ENCODE assay signal across 8 mouse cellular contexts in genomic region chr11:30771904-30772581, GRCm38 (mm10). TPM values are rescaled to one million over a fixed set of nuclear protein-coding genes. Genes with fewer than 3 reads are reported as not detected.
DNase-seq lines count a peak whose midpoint lies in the region; ATAC-seq and TF ChIP-seq lines count a peak whose summit lies in the region.

No protein-coding gene starts in this region.

- peaks cover 5% of the 10 kb centered on the region for H3K4me1 ChIP-seq in embryonic facial prominence, embryonic 14.5 days (ENCODE audit: control insufficient read depth, insufficient read depth, low read length)
- H3K4me1 ChIP-seq in heart, embryonic 11.5 days (ENCODE audit: control insufficient read depth, insufficient read depth, low read length), result peaks cover 7% of the 10 kb centered on the region
- 0 out of 2 replicates have a peak, but pooled peaks cover 11% of the 10 kb centered on the region for H3K4me1 ChIP-seq in kidney, postnatal 0 days (replicated peaks; ENCODE audit: insufficient read depth, low read length)
- peaks cover 15 to 16% of the 10 kb centered on the region in 2 experiments for H3K4me1 ChIP-seq in liver, embryonic 14.5 days (replicated peaks; ENCODE audit: control insufficient read depth in 2 of 2, insufficient read depth in 2 of 2, low read length in 1 of 2)
- H3K4me1 ChIP-seq in stomach, embryonic 16.5 days (ENCODE audit: control insufficient read depth, insufficient read depth, low read length), result peaks cover 2% of the 10 kb centered on the region; the same call in 1 of the 2 replicates

- peak; percentile 74 for ATAC-seq in embryonic facial prominence, embryonic 14.5 days (ENCODE audit: low read depth)
- peak; percentile 70 for ATAC-seq in heart, embryonic 11.5 days (replicated peaks; ENCODE audit: insufficient number of reproducible peaks, low FRiP score, low TSS enrichment)
- peak; percentile 77 for ATAC-seq in kidney, postnatal 0 days (replicated peaks; ENCODE audit: low FRiP score, low read depth)
- peak; percentile 73 for ATAC-seq in liver, embryonic 14.5 days (ENCODE audit: insufficient read depth)
- peak; percentile 73 for ATAC-seq in stomach, embryonic 16.5 days (ENCODE audit: insufficient read depth, low FRiP score)

- peak; percentile 32 to 43 for DNase-seq in adrenal gland, postnatal 4 days (ENCODE audit: low spot score in 2 of 2)
- DNase-seq in embryonic facial prominence, embryonic 14.5 days (ENCODE audit: low spot score), result peak; percentile 70
- DNase-seq in kidney, postnatal 0 days (ENCODE audit: low spot score), result peak; percentile 62
- peak; percentile 41 to 64 (median 45) for DNase-seq in liver, embryonic 14.5 days (ENCODE audit: low read depth in 3 of 3, low spot score in 3 of 3)
- peak; percentile 78 for DNase-seq in neural tube, embryonic 10.5 days (ENCODE audit: extremely low spot score, low spot score)

- no peak for TF ChIP-seq EP300 in liver, embryonic 14.5 days (IDR thresholded peaks at IDR 0.05; ENCODE audit: low read depth)

- TF ChIP-seq CTCF in C2C12 (IDR thresholded peaks at IDR 0.05; ENCODE audit: control insufficient read depth, insufficient read depth, insufficient read length), result no peak
- no peak for TF ChIP-seq CTCF in kidney, postnatal 0 days (IDR thresholded peaks at IDR 0.05; ENCODE audit: low read depth)
- no peak for TF ChIP-seq CTCF in liver, embryonic 14.5 days (IDR thresholded peaks at IDR 0.05; ENCODE audit: low read depth)

- peak overlapping the region; percentile 84 for H3K4me3 ChIP-seq in C2C12 (ENCODE audit: insufficient read depth, poor library complexity, severe bottlenecking)
- H3K4me3 ChIP-seq in embryonic facial prominence, embryonic 14.5 days (ENCODE audit: low read depth, low read length), result peak overlapping the region; percentile 94
- H3K4me3 ChIP-seq in heart, embryonic 11.5 days (ENCODE audit: low read depth, low read length), result peak overlapping the region; percentile 95
- peak overlapping the region; percentile 91 for H3K4me3 ChIP-seq in kidney, postnatal 0 days (replicated peaks; ENCODE audit: low read depth, low read length)
- peak overlapping the region; percentile 82 to 100 for H3K4me3 ChIP-seq in liver, embryonic 14.5 days (ENCODE audit: insufficient read depth in 1 of 2, low read depth in 2 of 2, low read length in 2 of 2)
- H3K4me3 ChIP-seq in stomach, embryonic 16.5 days (replicated peaks; ENCODE audit: low read length), result peak overlapping the region; percentile 97

- 0% methylated on average over 26 of the region's 64 CpGs for WGBS in embryonic facial prominence, embryonic 14.5 days
- under 1% methylated on average over 64 of the region's 64 CpGs for WGBS in heart, embryonic 11.5 days (ENCODE audit: insufficient replicate concordance)
- under 1% methylated on average over 47 of the region's 64 CpGs for WGBS in kidney, postnatal 0 days
- under 1% methylated on average over 62 of the region's 64 CpGs for WGBS in liver, embryonic 14.5 days (ENCODE audit: insufficient replicate concordance)
- WGBS in stomach, embryonic 16.5 days, result under 1% methylated on average over 51 of the region's 64 CpGs

- H3K79me3 ChIP-seq in C2C12 (ENCODE audit: low read depth), result peaks cover 50% of the 10 kb centered on the region

- H3K79me2 ChIP-seq in C2C12 (ENCODE audit: control insufficient read depth, insufficient read depth), result peaks cover 55% of the 10 kb centered on the region

- peak overlapping the region; percentile 90 for H3K9ac ChIP-seq in embryonic facial prominence, embryonic 14.5 days (ENCODE audit: low read depth, low read length)
- peak overlapping the region; percentile 96 for H3K9ac ChIP-seq in heart, embryonic 11.5 days (ENCODE audit: low read depth, low read length)
- peak overlapping the region; percentile 99 for H3K9ac ChIP-seq in kidney, postnatal 0 days (ENCODE audit: low read depth, low read length)
- peak overlapping the region; percentile 99 for H3K9ac ChIP-seq in liver, embryonic 14.5 days (replicated peaks)
- peak overlapping the region; percentile 98 for H3K9ac ChIP-seq in stomach, embryonic 16.5 days (ENCODE audit: low read length)

- no peaks in the 10 kb centered on the region for H3K9me3 ChIP-seq in embryonic facial prominence, embryonic 14.5 days (ENCODE audit: control insufficient read depth, low read length)
- H3K9me3 ChIP-seq in heart, embryonic 11.5 days (replicated peaks; ENCODE audit: control insufficient read depth, low read length), result no peaks in the 10 kb centered on the region
- H3K9me3 ChIP-seq in kidney, postnatal 0 days (replicated peaks; ENCODE audit: low read length), result no peaks in the 10 kb centered on the region
- H3K9me3 ChIP-seq in liver, embryonic 14.5 days (ENCODE audit: control insufficient read depth, low read length), result no peaks in the 10 kb centered on the region
- H3K9me3 ChIP-seq in stomach, embryonic 16.5 days (replicated peaks; ENCODE audit: control insufficient read depth, low read length), result no peaks in the 10 kb centered on the region

- peak overlapping the region; percentile 81 for H3K4me2 ChIP-seq in embryonic facial prominence, embryonic 14.5 days (ENCODE audit: low read depth, low read length)
- peak overlapping the region; percentile 81 for H3K4me2 ChIP-seq in heart, embryonic 11.5 days
- H3K4me2 ChIP-seq in kidney, postnatal 0 days (ENCODE audit: low read length), result peak overlapping the region; percentile 81
- peak overlapping the region; percentile 79 for H3K4me2 ChIP-seq in liver, embryonic 14.5 days (ENCODE audit: low read depth)
- peak overlapping the region; percentile 67 for H3K4me2 ChIP-seq in stomach, embryonic 16.5 days (ENCODE audit: low read depth, low read length)

- H3K27ac ChIP-seq in embryonic facial prominence, embryonic 14.5 days (replicated peaks; ENCODE audit: low read depth, low read length), result peak overlapping the region; percentile 88
- peak overlapping the region; percentile 93 for H3K27ac ChIP-seq in heart, embryonic 11.5 days (ENCODE audit: low read depth, low read length)
- H3K27ac ChIP-seq in kidney, postnatal 0 days, result peak overlapping the region; percentile 97
- peak overlapping the region; percentile 90 for H3K27ac ChIP-seq in liver, embryonic 14.5 days
- H3K27ac ChIP-seq in stomach, embryonic 16.5 days (ENCODE audit: low read length), result peak overlapping the region; percentile 92

- H3K36me3 ChIP-seq in C2C12 (ENCODE audit: control insufficient read depth, insufficient read depth), result no peaks in the 10 kb centered on the region
- H3K36me3 ChIP-seq in embryonic facial prominence, embryonic 14.5 days (ENCODE audit: control insufficient read depth, insufficient read depth, low read length), result no peaks in the 10 kb centered on the region
- H3K36me3 ChIP-seq in heart, embryonic 11.5 days (ENCODE audit: control insufficient read depth, insufficient read depth, low read length), result no peaks in the 10 kb centered on the region
- H3K36me3 ChIP-seq in kidney, postnatal 0 days (ENCODE audit: insufficient read depth, low read length), result no peaks in the 10 kb centered on the region
- H3K36me3 ChIP-seq in liver, embryonic 14.5 days (replicated peaks; ENCODE audit: control insufficient read depth, insufficient read depth, low read depth), result no peaks in the 10 kb centered on the region
- no peaks in the 10 kb centered on the region for H3K36me3 ChIP-seq in stomach, embryonic 16.5 days (ENCODE audit: control insufficient read depth, insufficient read depth, low read length)

- no peaks in the 10 kb centered on the region for H3K27me3 ChIP-seq in C2C12 (ENCODE audit: control insufficient read depth, insufficient read depth, insufficient read length)
- H3K27me3 ChIP-seq in embryonic facial prominence, embryonic 14.5 days (replicated peaks; ENCODE audit: control insufficient read depth, insufficient read depth, low read length), result no peaks in the 10 kb centered on the region
- no peaks in the 10 kb centered on the region for H3K27me3 ChIP-seq in heart, embryonic 11.5 days (ENCODE audit: control insufficient read depth, insufficient read depth, low read length)
- no peaks in the 10 kb centered on the region for H3K27me3 ChIP-seq in kidney, postnatal 0 days (ENCODE audit: insufficient read depth, low read length)
- no peaks in the 10 kb centered on the region for H3K27me3 ChIP-seq in liver, embryonic 14.5 days (ENCODE audit: control insufficient read depth, insufficient read depth, low read length)
- H3K27me3 ChIP-seq in stomach, embryonic 16.5 days (ENCODE audit: control insufficient read depth, insufficient read depth, low read length), result no peaks in the 10 kb centered on the region

- H3ac ChIP-seq in C2C12 (ENCODE audit: control insufficient read depth, insufficient read length, low read depth), result peak overlapping the region; percentile 87

TF ChIP-seq in C2C12, 6 proteins besides CTCF, POLR2A, EP300 and RAD21:
- no peak for TF ChIP-seq MYOD1 (IDR thresholded peaks at IDR 0.05; ENCODE audit: control insufficient read depth, insufficient read length, low read depth)
- no peak for TF ChIP-seq FOSL1 (IDR thresholded peaks at IDR 0.05; ENCODE audit: insufficient read depth, low read length, poor library complexity, severe bottlenecking)
- no peak for TF ChIP-seq USF1 (IDR thresholded peaks at IDR 0.05; ENCODE audit: low read depth)
- no peak for TF ChIP-seq MYOG (IDR thresholded peaks at IDR 0.05; ENCODE audit: control insufficient read depth, extremely low read depth, insufficient read length)
- no peak for TF ChIP-seq CEBPB (IDR thresholded peaks at IDR 0.05; ENCODE audit: low read depth)
- TF ChIP-seq MAX (IDR thresholded peaks at IDR 0.05), result no peak

RNA-seq across cellular contexts. Expression of gene Psme4, which starts 0.5 kb away (rescaled TPM):
- polyA plus RNA-seq in C2C12 (2012; fragmentation: generic; extraction: Trizol), result 13.3 TPM
- total RNA-seq in adrenal gland, postnatal 4 days (2021), result 10 to 100 TPM; 64.5 to 70.9 TPM
- polyA plus RNA-seq in embryonic facial prominence, embryonic 14.5 days (2014; fragmentation: Nextera tagmentation; extraction: Ambion mirVana), result 27.9 and 28.5 TPM in 2 replicates
- 17.1 and 23.8 TPM in 2 replicates for polyA plus RNA-seq in heart, embryonic 11.5 days (2014; fragmentation: Nextera tagmentation; extraction: Ambion mirVana)
- 15.3 and 17.0 TPM in 2 replicates for polyA plus RNA-seq in kidney, postnatal 0 days (2015; fragmentation: Nextera tagmentation; extraction: Ambion mirVana)
- polyA plus RNA-seq in liver, embryonic 14.5 days (2012; rRNA removed), result 10.1 and 15.1 TPM in 2 replicates
- polyA plus RNA-seq in liver, embryonic 14.5 days (2014; fragmentation: Nextera tagmentation; extraction: Ambion mirVana), result 12.8 and 13.7 TPM in 2 replicates
- polyA plus RNA-seq in stomach, embryonic 16.5 days (2015; fragmentation: Nextera tagmentation; extraction: Ambion mirVana), result 14.7 and 16.1 TPM in 2 replicates

Comparison
In these comparisons a context has a peak if more than half of its experiments do, and no peak if none do; other contexts are left out.
1. Peak in every context shown above with its lines: DNase-seq, ATAC-seq, H3K4me3 ChIP-seq and H3K27ac ChIP-seq.